Mouse (Mus musculus) hindbrain, postnatal 0 days (tissue): ENCODE measurements around the gene Erp29. TPM values are rescaled to one million over a fixed set of nuclear protein-coding genes. Genes with fewer than 3 reads are reported as not detected.

Experiments
- ATAC-seq: fragments of 200-750 bp; cut with Nextera tagmentation; 2 replicates; pipeline ENCODE4 v1.8.0; 2017; ENCODE audit warnings: mild to moderate bottlenecking, moderate TSS enrichment, moderate library complexity
- DNase-seq: peaks from one replicate; pipeline ENCODE4 v3.0.0-alpha.2; 2015; ENCODE audit warnings: low spot score
- H3K27ac ChIP-seq: fragments of 300-500 bp; sonication (generic); 2 replicates; pipeline ENCODE4 v1.5.1; 2014; ENCODE audit warnings: mild to moderate bottlenecking
- H3K27me3 ChIP-seq: fragments of 300-500 bp; sonication (generic); 2 replicates; pipeline ENCODE4 v1.6.1; 2014; ENCODE audit warnings: low read length, mixed read lengths; ENCODE audit not compliant: insufficient read depth
- H3K36me3 ChIP-seq: fragments of 300-500 bp; sonication (generic); 2 replicates; pipeline ENCODE4 v1.6.1; 2014; ENCODE audit warnings: low read length, mixed read lengths; ENCODE audit not compliant: insufficient read depth
- H3K4me1 ChIP-seq: fragments of 300-500 bp; sonication (generic); 2 replicates; pipeline ENCODE4 v1.6.1; 2014; ENCODE audit warnings: antibody characterized with exemption, low read length, mixed read lengths; ENCODE audit not compliant: insufficient read depth
- H3K4me2 ChIP-seq: fragments of 300-500 bp; sonication (generic); 2 replicates; pipeline ENCODE4 v1.6.1; 2014; ENCODE audit warnings: low read depth, mild to moderate bottlenecking, low read length, moderate library complexity, mixed read lengths
- H3K4me3 ChIP-seq: fragments of 300-500 bp; sonication (generic); 2 replicates; pipeline ENCODE4 v1.5.1; 2014; ENCODE audit warnings: low read length
- H3K9ac ChIP-seq: fragments of 300-500 bp; sonication (generic); replicated peaks from 2 replicates; pipeline ENCODE4 v1.6.1; 2014; ENCODE audit warnings: mild to moderate bottlenecking, low read length, moderate library complexity, mixed read lengths
- H3K9me3 ChIP-seq: fragments of 300-500 bp; sonication (generic); 2 replicates; pipeline ENCODE4 v1.6.1; 2016; ENCODE audit warnings: low read length, mixed read lengths
- CTCF ChIP-seq: IDR thresholded peaks from 2 replicates; pipeline ENCODE4 v1.5.1; 2016; ENCODE audit warnings: antibody characterized with exemption, control low read depth, low read depth
- WGBS: fragments of 180-500 bp; shearing (Covaris S2); extraction: QIAGEN DNeasy Blood & Tissue Kit; methylation state at CpG from one replicate; pipeline ENCODE4 v1.1.7; 2014; 5-methylcytosine and 5-hydroxymethylcytosine counted together
- polyA plus RNA-seq: library from polyadenylated mRNA; unstranded; fragments of >200 nt; fragmentation: Nextera tagmentation; extraction: Ambion mirVana; gene quantifications from 2 replicates; pipeline ENCODE4 v1.2.1, GENCODE M21; 2015
- total RNA-seq: library from RNA; depleted of rRNA; stranded (reverse); fragments of >200 nt; gene quantifications from 2 replicates; pipeline ENCODE4 v1.2.3, GENCODE M21; 2014

The Erp29 gene
- total and polyA plus RNA-seq, 2 experiments from 2014 or later = 37.1 to 192 TPM

DNA sequence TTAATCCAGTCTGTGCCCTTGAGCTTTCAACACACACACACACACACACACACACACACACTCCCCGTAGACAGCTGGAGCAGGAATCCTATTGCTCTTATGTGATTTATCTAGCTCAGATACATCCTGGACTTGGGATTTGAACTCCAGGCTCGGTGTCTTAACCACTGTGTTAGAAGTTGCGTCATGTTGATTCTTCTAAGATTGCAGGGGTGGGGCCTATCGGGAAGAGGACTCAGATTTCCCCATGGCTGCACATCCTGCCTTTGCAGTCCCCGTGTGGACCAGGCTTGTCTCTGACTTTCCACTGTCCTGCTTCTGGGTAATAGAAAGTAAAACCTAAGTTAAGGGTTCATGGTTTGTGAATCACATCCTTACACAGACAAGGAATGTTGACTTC lies 52.2 kb downstream of the Erp29 start:
- Histone ChIP-seq H3K36me3 (0 out of 2 replicates have a peak, but pooled peaks cover 3% of the 10 kb centered on the region), H3K4me2 (no peak overlapping the region), H3K9me3 (no peaks in the 10 kb centered on the region), H3K27me3 (no peaks in the 10 kb centered on the region), H3K9ac (no peak overlapping the region), H3K4me3 (no peak overlapping the region), H3K27ac (no peak overlapping the region), H3K4me1 (peaks cover 12% of the 10 kb centered on the region)
- DNase-seq = no peak
- WGBS = 76% methylated on average over 5 of the region's 5 CpGs
- ATAC-seq = no peak
- TF ChIP-seq CTCF = no peak

- no peak overlapping the region for H3K4me3 ChIP-seq
- H3K27ac ChIP-seq = no peak overlapping the region
- DNase-seq = no peak
- peaks cover 12% of the 10 kb centered on the region for H3K4me1 ChIP-seq
- no peak for TF ChIP-seq CTCF
- H3K27me3 ChIP-seq = no peaks in the 10 kb centered on the region
- peak overlapping the region; percentile 75; the same call in 1 of the 2 replicates for H3K4me2 ChIP-seq
- no peaks in the 10 kb centered on the region for H3K9me3 ChIP-seq
- no peak for ATAC-seq
- 0 out of 2 replicates have a peak, but pooled peaks cover 3% of the 10 kb centered on the region for H3K36me3 ChIP-seq
- WGBS = 87% methylated on average over 5 of the region's 5 CpGs
- H3K9ac ChIP-seq = 0 out of 2 replicates have a peak overlapping the region, but pooled peaks have one; percentile 93
These were observed 52.8 kb downstream of the Erp29 start for GRCm38 (mm10) chr5:121399540-121399939.

- Histone ChIP-seq H3K4me3 (peak overlapping the region; percentile 96), H3K4me1 (peaks cover 12% of the 10 kb centered on the region), H3K4me2 (peak overlapping the region; percentile 75), H3K36me3 (0 out of 2 replicates have a peak, but pooled peaks cover 3% of the 10 kb centered on the region), H3K9me3 (no peaks in the 10 kb centered on the region), H3K27ac (no peak overlapping the region; the same call in 1 of the 2 replicates), H3K27me3 (no peaks in the 10 kb centered on the region), H3K9ac (peak overlapping the region; percentile 93)
- TF ChIP-seq CTCF = no peak
- ATAC-seq = no peak
- DNase-seq = no peak
- 55% methylated on average over 9 of the region's 9 CpGs for WGBS
These were observed 53.3 kb downstream of the Erp29 start for GRCm38 (mm10) chr5:121398965-121399462.

GRCm38 (mm10) chr5:121398146-121398964 lies 54.0 kb downstream of the Erp29 start:
- Histone ChIP-seq H3K27me3 (no peaks in the 10 kb centered on the region), H3K9me3 (no peaks in the 10 kb centered on the region), H3K4me3 (peak overlapping the region; percentile 96), H3K4me2 (peak overlapping the region; percentile 75), H3K4me1 (peaks cover 12% of the 10 kb centered on the region), H3K36me3 (0 out of 2 replicates have a peak, but pooled peaks cover 3% of the 10 kb centered on the region), H3K9ac (peak overlapping the region; percentile 93), H3K27ac (peak overlapping the region; percentile 86)
- TF ChIP-seq CTCF = no peak
- ATAC-seq = peak; percentile 80
- DNase-seq = peak; percentile 55
- WGBS = 1% methylated on average over 65 of the region's 67 CpGs

- peak; percentile 96 for ATAC-seq
These were observed 54.8 kb downstream of the Erp29 start, which contains the start of gene Naa25 for GRCm38 (mm10) chr5:121397187-121398145. Naa25 (plus strand) TSS chr5:121397936.

GRCm38 (mm10) chr5:121395621-121396020 lies 56.7 kb downstream of the Erp29 start:
- H3K4me2 ChIP-seq = no peak overlapping the region
- no peak overlapping the region for H3K4me3 ChIP-seq
- no peak overlapping the region for H3K27ac ChIP-seq
- ATAC-seq = no peak
- H3K4me1 ChIP-seq = peaks cover 12% of the 10 kb centered on the region
- WGBS = 85% methylated on average over 5 of the region's 5 CpGs
- TF ChIP-seq CTCF = no peak
- no peak overlapping the region for H3K9ac ChIP-seq
- DNase-seq = no peak
- H3K36me3 ChIP-seq = no peaks in the 10 kb centered on the region
- H3K27me3 ChIP-seq = no peaks in the 10 kb centered on the region
- no peaks in the 10 kb centered on the region for H3K9me3 ChIP-seq

More at GRCm38 (mm10) chr5:121397187-121398145, 54.8 kb downstream of the Erp29 start, which contains the start of gene Naa25:
- H3K27ac ChIP-seq = peak within 1 kb of the TSS; percentile 86
- TF ChIP-seq CTCF = no peak
- peak within 1 kb of the TSS; percentile 96 for H3K4me3 ChIP-seq
- peak within 1 kb of the TSS; percentile 93 for H3K9ac ChIP-seq
- peak; percentile 99 for DNase-seq
- WGBS = 10% methylated on average over 50 of the region's 53 CpGs
- no peaks in the 10 kb centered on the region for H3K9me3 ChIP-seq
- 0 out of 2 replicates have a peak, but pooled peaks cover 3% of the 10 kb centered on the region for H3K36me3 ChIP-seq
- H3K27me3 ChIP-seq = no peaks in the 10 kb centered on the region
- H3K4me1 ChIP-seq = peaks cover 12% of the 10 kb centered on the region
- peak within 1 kb of the TSS; percentile 75 for H3K4me2 ChIP-seq
